Mouse (Mus musculus): ENCODE measurements at regions not wholly inside any gene's neighbourhood (a gene's known extent, or its start where the extent isn't known, plus 50 kb on each side); places are given as distances from the start of the nearest gene placed in this dataset.

DNA sequence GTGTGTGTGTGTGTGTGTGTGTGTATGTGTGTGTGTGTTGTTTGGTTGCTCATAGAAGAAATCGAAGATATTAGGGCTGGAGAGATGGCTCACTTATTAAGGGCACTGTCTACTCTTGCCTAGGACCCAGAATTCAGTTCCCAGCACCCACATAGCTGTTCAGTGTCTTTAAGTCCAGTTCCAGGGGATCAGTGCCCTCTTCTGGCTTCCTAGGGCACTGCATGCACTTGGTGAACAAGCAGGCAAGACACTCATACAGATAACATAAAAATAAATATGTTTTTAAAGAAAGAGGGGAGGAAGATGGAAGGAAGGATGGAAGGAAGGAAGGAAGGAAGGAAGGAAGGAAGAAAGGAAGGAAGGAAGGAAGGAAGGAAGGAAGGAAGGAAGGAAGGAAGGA is 284.9 kb downstream of the Tox3 start:
- ATAC-seq (ENCODE audit: low FRiP score, low read depth) = no peak
- Histone ChIP-seq H3K27ac (replicated peaks; ENCODE audit: low read depth, low read length) (no peak overlapping the region), H3K4me2 (replicated peaks; ENCODE audit: low read depth, low read length, severe bottlenecking) (no peak overlapping the region), H3K9ac (ENCODE audit: low read depth, low read length, severe bottlenecking) (no peak overlapping the region), H3K27me3 (ENCODE audit: control insufficient read depth, insufficient read depth, low read length) (no peaks in the 10 kb centered on the region), H3K4me1 (ENCODE audit: control insufficient read depth, insufficient read depth, low read length) (peaks cover 5% of the 10 kb centered on the region; the same call in 1 of the 2 replicates), H3K36me3 (ENCODE audit: control insufficient read depth, insufficient read depth, low read length) (no peaks in the 10 kb centered on the region), H3K4me3 (replicated peaks; ENCODE audit: low read length) (no peak overlapping the region), H3K9me3 (ENCODE audit: control insufficient read depth, low read length) (no peaks in the 10 kb centered on the region)
- no peak for DNase-seq (ENCODE audit: low spot score)
- 91% methylated on average over 1 of the region's 1 CpGs for WGBS
- TF ChIP-seq POLR2A (IDR thresholded peaks at IDR 0.05; ENCODE audit: borderline replicate concordance, extremely low read depth, insufficient read depth, insufficient read length) = no peak

DNA sequence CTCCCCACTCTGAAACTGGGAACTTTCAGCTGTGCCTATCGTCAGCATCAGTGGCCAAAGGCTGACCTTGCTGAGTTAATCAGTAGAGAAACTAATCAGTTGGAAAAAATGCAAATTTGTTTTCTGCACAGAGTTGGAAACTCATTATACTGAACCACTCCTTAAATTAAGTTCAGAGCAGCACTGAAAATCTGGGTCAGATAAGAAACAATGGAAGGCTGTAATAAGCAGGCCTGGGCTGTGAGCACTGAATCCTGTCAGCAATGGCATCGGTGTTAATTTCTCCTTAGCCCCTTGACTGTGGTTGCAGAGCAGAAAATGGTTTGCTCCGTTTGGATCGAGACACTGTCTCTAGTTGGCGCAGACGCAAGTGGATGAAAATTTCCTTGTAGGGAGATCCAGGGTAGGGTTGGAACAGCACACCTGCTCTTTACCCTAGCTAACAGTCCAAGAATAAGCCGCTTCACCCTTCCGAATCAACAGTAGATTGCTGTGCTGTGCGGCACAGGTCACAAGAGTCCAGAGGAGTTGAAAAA is 289.4 kb downstream of the Tox3 start:
- Histone ChIP-seq H3K4me3 (replicated peaks; ENCODE audit: low read length) (no peak overlapping the region), H3K27me3 (ENCODE audit: control insufficient read depth, insufficient read depth, low read length) (no peaks in the 10 kb centered on the region), H3K9ac (ENCODE audit: low read depth, low read length, severe bottlenecking) (no peak overlapping the region), H3K4me2 (replicated peaks; ENCODE audit: low read depth, low read length, severe bottlenecking) (no peak overlapping the region), H3K36me3 (ENCODE audit: control insufficient read depth, insufficient read depth, low read length) (no peaks in the 10 kb centered on the region), H3K9me3 (ENCODE audit: control insufficient read depth, low read length) (no peaks in the 10 kb centered on the region), H3K27ac (replicated peaks; ENCODE audit: low read depth, low read length) (no peak overlapping the region), H3K4me1 (ENCODE audit: control insufficient read depth, insufficient read depth, low read length) (no peaks in the 10 kb centered on the region)
- WGBS = 78% methylated on average over 9 of the region's 9 CpGs
- DNase-seq (ENCODE audit: low spot score) = no peak
- ATAC-seq (ENCODE audit: low FRiP score, low read depth) = no peak
- no peak for TF ChIP-seq POLR2A (IDR thresholded peaks at IDR 0.05; ENCODE audit: borderline replicate concordance, extremely low read depth, insufficient read depth, insufficient read length)

DNA sequence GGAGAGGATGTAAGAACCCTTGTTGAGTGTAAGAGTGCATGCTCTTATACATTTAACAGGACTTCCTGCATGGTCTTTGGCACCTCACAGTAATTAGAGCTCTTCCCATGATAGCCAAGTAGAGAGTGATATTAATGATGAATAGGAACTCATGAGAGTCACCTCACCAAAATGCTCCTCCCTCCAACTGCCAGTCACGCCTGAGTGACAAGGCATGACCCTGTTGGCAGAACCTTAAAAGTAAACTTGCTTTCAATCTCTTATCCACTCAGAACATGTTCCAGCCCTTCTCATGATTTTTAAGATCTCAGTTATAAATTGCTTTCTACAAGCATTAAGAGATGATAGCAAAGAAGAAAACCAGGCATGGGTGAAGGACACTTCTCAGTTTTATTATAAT is 291.8 kb downstream of the Tox3 start:
- no peak overlapping the region for H3K9ac ChIP-seq (ENCODE audit: low read depth, low read length, severe bottlenecking)
- no peaks in the 10 kb centered on the region for H3K27me3 ChIP-seq (ENCODE audit: control insufficient read depth, insufficient read depth, low read length)
- H3K4me3 ChIP-seq (replicated peaks; ENCODE audit: low read length) = no peak overlapping the region
- ATAC-seq (ENCODE audit: low FRiP score, low read depth) = no peak
- H3K4me2 ChIP-seq (replicated peaks; ENCODE audit: low read depth, low read length, severe bottlenecking) = no peak overlapping the region
- H3K4me1 ChIP-seq (ENCODE audit: control insufficient read depth, insufficient read depth, low read length) = no peaks in the 10 kb centered on the region
- no peaks in the 10 kb centered on the region for H3K9me3 ChIP-seq (ENCODE audit: control insufficient read depth, low read length)
- 87% methylated on average over 1 of the region's 1 CpGs for WGBS
- no peak overlapping the region for H3K27ac ChIP-seq (replicated peaks; ENCODE audit: low read depth, low read length)
- no peak for DNase-seq (ENCODE audit: low spot score)
- no peaks in the 10 kb centered on the region for H3K36me3 ChIP-seq (ENCODE audit: control insufficient read depth, insufficient read depth, low read length)
- TF ChIP-seq POLR2A (IDR thresholded peaks at IDR 0.05; ENCODE audit: borderline replicate concordance, extremely low read depth, insufficient read depth, insufficient read length) = no peak

DNA sequence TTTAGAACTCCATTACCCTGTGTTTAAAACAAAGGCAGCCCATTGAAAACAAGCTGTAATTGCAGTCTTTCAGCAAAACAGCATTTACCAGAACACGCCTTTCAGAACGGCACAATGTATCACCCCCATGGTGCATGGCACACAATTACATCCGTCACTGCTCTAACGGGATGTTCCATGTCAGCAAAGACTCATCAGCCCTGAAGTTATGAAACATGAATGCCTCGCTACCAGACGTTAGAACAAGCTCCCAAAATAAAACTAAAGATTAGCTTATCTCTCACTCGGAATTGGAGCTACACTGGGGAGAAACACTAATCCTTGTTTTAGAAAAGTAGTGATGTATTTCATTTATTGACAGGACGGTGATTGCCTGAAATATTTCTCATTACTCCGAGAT is 301.4 kb downstream of the Tox3 start:
- H3K27ac ChIP-seq (replicated peaks; ENCODE audit: low read depth, low read length) = no peak overlapping the region
- no peak overlapping the region for H3K9ac ChIP-seq (ENCODE audit: low read depth, low read length, severe bottlenecking)
- no peaks in the 10 kb centered on the region for H3K9me3 ChIP-seq (ENCODE audit: control insufficient read depth, low read length)
- ATAC-seq (ENCODE audit: low FRiP score, low read depth) (no peak), DNase-seq (ENCODE audit: low spot score) (no peak)
- H3K4me2 ChIP-seq (replicated peaks; ENCODE audit: low read depth, low read length, severe bottlenecking) = no peak overlapping the region
- 71% methylated on average over 9 of the region's 9 CpGs for WGBS
- TF ChIP-seq POLR2A (IDR thresholded peaks at IDR 0.05; ENCODE audit: borderline replicate concordance, extremely low read depth, insufficient read depth, insufficient read length) = no peak
- H3K4me1 ChIP-seq (ENCODE audit: control insufficient read depth, insufficient read depth, low read length) = peaks cover under 1% of the 10 kb centered on the region; the same call in 1 of the 2 replicates
- H3K27me3 ChIP-seq (ENCODE audit: control insufficient read depth, insufficient read depth, low read length) = no peaks in the 10 kb centered on the region
- no peaks in the 10 kb centered on the region for H3K36me3 ChIP-seq (ENCODE audit: control insufficient read depth, insufficient read depth, low read length)
- no peak overlapping the region for H3K4me3 ChIP-seq (replicated peaks; ENCODE audit: low read length)

DNA sequence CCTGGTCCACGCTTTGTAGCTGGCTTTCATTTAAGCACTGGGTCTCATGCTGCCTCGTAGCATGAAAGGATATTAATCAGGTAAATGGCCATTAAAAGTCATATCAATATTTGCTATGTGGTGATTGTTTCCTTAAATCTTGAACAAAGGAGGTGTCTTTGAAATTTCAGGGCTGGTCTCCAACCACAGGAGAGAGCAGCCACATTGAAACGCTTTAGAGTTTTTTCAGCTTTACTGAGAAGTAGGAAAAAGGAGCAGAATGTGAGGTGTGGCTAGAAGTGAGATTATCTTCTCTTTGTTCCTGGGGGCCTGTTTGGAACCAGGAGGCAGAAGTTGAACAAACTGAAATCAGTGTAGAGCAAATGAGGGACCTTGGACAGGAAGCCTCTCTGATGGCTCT is 311.7 kb downstream of the Tox3 start:
- H3K4me3 ChIP-seq (replicated peaks; ENCODE audit: low read length) = no peak overlapping the region
- no peaks in the 10 kb centered on the region for H3K36me3 ChIP-seq (ENCODE audit: control insufficient read depth, insufficient read depth, low read length)
- WGBS = 31% methylated on average over 3 of the region's 3 CpGs
- no peak overlapping the region for H3K27ac ChIP-seq (replicated peaks; ENCODE audit: low read depth, low read length)
- no peaks in the 10 kb centered on the region for H3K9me3 ChIP-seq (ENCODE audit: control insufficient read depth, low read length)
- DNase-seq (ENCODE audit: low spot score) = no peak
- H3K4me1 ChIP-seq (ENCODE audit: control insufficient read depth, insufficient read depth, low read length) = peaks cover 1% of the 10 kb centered on the region
- no peak overlapping the region for H3K4me2 ChIP-seq (replicated peaks; ENCODE audit: low read depth, low read length, severe bottlenecking)
- TF ChIP-seq POLR2A (IDR thresholded peaks at IDR 0.05; ENCODE audit: borderline replicate concordance, extremely low read depth, insufficient read depth, insufficient read length) = no peak
- H3K27me3 ChIP-seq (ENCODE audit: control insufficient read depth, insufficient read depth, low read length) = no peaks in the 10 kb centered on the region
- H3K9ac ChIP-seq (ENCODE audit: low read depth, low read length, severe bottlenecking) = no peak overlapping the region
- ATAC-seq (ENCODE audit: low FRiP score, low read depth) = no peak

DNA sequence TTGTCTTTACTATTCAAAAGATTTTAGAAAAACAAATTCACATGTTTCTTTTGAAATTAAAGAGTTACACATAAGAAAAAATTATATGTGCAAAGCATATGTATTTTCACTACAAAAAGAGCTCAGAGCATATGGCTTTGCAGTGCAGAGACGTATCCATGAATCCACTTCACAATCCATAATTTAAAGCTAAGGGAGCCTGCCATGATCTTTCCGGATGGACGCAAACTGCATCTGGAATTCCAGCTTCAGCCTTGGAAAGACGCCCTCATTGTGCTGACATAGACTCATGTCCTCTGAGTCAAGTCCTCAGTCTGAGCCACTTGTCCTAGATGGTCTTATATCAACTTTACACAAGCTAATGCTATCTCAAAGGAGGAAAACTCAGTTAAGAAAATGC is 315.6 kb downstream of the Tox3 start:
- H3K27ac ChIP-seq (replicated peaks; ENCODE audit: low read depth, low read length) = no peak overlapping the region
- no peaks in the 10 kb centered on the region for H3K4me1 ChIP-seq (ENCODE audit: control insufficient read depth, insufficient read depth, low read length)
- no peaks in the 10 kb centered on the region for H3K27me3 ChIP-seq (ENCODE audit: control insufficient read depth, insufficient read depth, low read length)
- H3K4me2 ChIP-seq (replicated peaks; ENCODE audit: low read depth, low read length, severe bottlenecking) = no peak overlapping the region
- no peak for ATAC-seq (ENCODE audit: low FRiP score, low read depth)
- no peak overlapping the region for H3K9ac ChIP-seq (ENCODE audit: low read depth, low read length, severe bottlenecking)
- H3K9me3 ChIP-seq (ENCODE audit: control insufficient read depth, low read length) = no peaks in the 10 kb centered on the region
- no peak for DNase-seq (ENCODE audit: low spot score)
- no peak for TF ChIP-seq POLR2A (IDR thresholded peaks at IDR 0.05; ENCODE audit: borderline replicate concordance, extremely low read depth, insufficient read depth, insufficient read length)
- WGBS = 89% methylated on average over 4 of the region's 4 CpGs
- no peaks in the 10 kb centered on the region for H3K36me3 ChIP-seq (ENCODE audit: control insufficient read depth, insufficient read depth, low read length)
- H3K4me3 ChIP-seq (replicated peaks; ENCODE audit: low read length) = no peak overlapping the region
